Mouse (Mus musculus): ENCODE results near the gene Eif4g3.

Gene Eif4g3

GRCm38 (mm10) chr4:138163836-138164235 lies 171.0 kb downstream of the Eif4g3 start:
- no peak for DNase-seq (ENCODE audit: low spot score)

GRCm38 (mm10) chr4:138164860-138165259 lies 172.0 kb downstream of the Eif4g3 start:
- no peak for DNase-seq (ENCODE audit: low spot score)

GRCm38 (mm10) chr4:138166519-138166918 lies 173.7 kb downstream of the Eif4g3 start:
- DNase-seq (ENCODE audit: low spot score) = no peak

- no peak for DNase-seq (ENCODE audit: low spot score)
Observed at GRCm38 (mm10) chr4:138168162-138168561, 175.3 kb downstream of the Eif4g3 start.

- no peak for DNase-seq (ENCODE audit: low spot score)
Observed at GRCm38 (mm10) chr4:138169420-138169819, 176.6 kb downstream of the Eif4g3 start.

GRCm38 (mm10) chr4:138172686-138173085 lies 179.9 kb downstream of the Eif4g3 start:
- no peak for DNase-seq (ENCODE audit: low spot score)

- no peak for DNase-seq (ENCODE audit: low spot score)
Observed at GRCm38 (mm10) chr4:138179391-138179790, 186.6 kb downstream of the Eif4g3 start.

- DNase-seq (ENCODE audit: low spot score) = no peak
Observed at GRCm38 (mm10) chr4:138180719-138181118, 187.9 kb downstream of the Eif4g3 start.

GRCm38 (mm10) chr4:138184056-138184455 lies 191.2 kb downstream of the Eif4g3 start:
- peak; percentile 54 for DNase-seq (ENCODE audit: low spot score)

GRCm38 (mm10) chr4:138184573-138184981 lies 191.8 kb downstream of the Eif4g3 start:
- DNase-seq (ENCODE audit: low spot score) = no peak

- no peak for DNase-seq (ENCODE audit: low spot score)
Observed at GRCm38 (mm10) chr4:138185961-138186360, 193.1 kb downstream of the Eif4g3 start.

- DNase-seq (ENCODE audit: low spot score) = no peak
Observed at GRCm38 (mm10) chr4:138187995-138188394, 195.2 kb downstream of the Eif4g3 start.

- no peak for DNase-seq (ENCODE audit: low spot score)
Observed at GRCm38 (mm10) chr4:138192561-138192960, 199.7 kb downstream of the Eif4g3 start.

- no peak for DNase-seq (ENCODE audit: low spot score)
Observed at GRCm38 (mm10) chr4:138200769-138201168, 207.9 kb downstream of the Eif4g3 start.

- DNase-seq (ENCODE audit: low spot score) = no peak
Observed at GRCm38 (mm10) chr4:138201696-138202095, 208.9 kb downstream of the Eif4g3 start.

GRCm38 (mm10) chr4:138210116-138210515 lies 217.3 kb downstream of the Eif4g3 start:
- no peak for DNase-seq (ENCODE audit: low spot score)

- peak; percentile 51 for DNase-seq (ENCODE audit: low spot score)
Observed at GRCm38 (mm10) chr4:138213861-138214260, 221.0 kb downstream of the Eif4g3 start.

- peak; percentile 61 for DNase-seq (ENCODE audit: low spot score)
Observed at GRCm38 (mm10) chr4:138215671-138216199, 222.9 kb downstream of the Eif4g3 start.

GRCm38 (mm10) chr4:138216200-138216890 lies 223.5 kb downstream of the Eif4g3 start, which contains the start of gene Hp1bp3:
Gene Hp1bp3, plus strand, starts transcription at chr4:138216296.
- DNase-seq (ENCODE audit: low spot score) = peak; percentile 82

GRCm38 (mm10) chr4:138216891-138217392 lies 224.1 kb downstream of the Eif4g3 start:
- DNase-seq (ENCODE audit: low spot score) = peak; percentile 98

GRCm38 (mm10) chr4:138217441-138217840 lies 224.6 kb downstream of the Eif4g3 start:
- DNase-seq (ENCODE audit: low spot score) = peak; percentile 46

GRCm38 (mm10) chr4:138217951-138218685 lies 225.3 kb downstream of the Eif4g3 start:
- no peak for DNase-seq (ENCODE audit: low spot score)

GRCm38 (mm10) chr4:138219331-138219730 lies 226.5 kb downstream of the Eif4g3 start:
- DNase-seq (ENCODE audit: low spot score) = no peak

Data from MN1 (cell line).